Mouse (Mus musculus) liver, embryonic 14.5 days (tissue): ENCODE results near the gene Pik3cb.

ENCODE experiments used
- CTCF ChIP-seq: IDR thresholded peaks from 2 replicates; pipeline ENCODE4 v1.5.1; 2016; ENCODE audit warnings: antibody characterized with exemption, low read depth, control low read depth
- EP300 ChIP-seq: IDR thresholded peaks from 2 replicates; pipeline ENCODE4 v1.6.1; 2016; ENCODE audit warnings: antibody characterized with exemption, low read depth

DNA sequence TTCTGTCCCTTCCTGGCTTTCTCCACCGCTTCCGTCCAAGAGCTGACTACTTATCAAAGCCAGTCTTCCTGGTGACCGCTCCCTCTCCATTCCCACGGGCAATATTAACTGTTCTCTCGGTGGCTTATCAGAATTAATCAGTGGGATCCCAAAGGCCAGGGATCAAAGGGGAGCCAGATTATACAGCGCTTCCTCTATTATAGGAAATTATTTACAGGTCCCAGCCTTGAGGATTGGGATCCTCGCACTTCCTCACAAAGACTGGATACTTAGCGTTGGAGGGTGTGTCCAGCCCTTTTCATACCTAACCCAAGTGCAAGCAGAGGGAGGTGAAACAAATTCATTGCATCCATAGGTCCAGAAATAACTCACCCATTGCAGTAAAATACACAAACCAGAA lies 108.4 kb downstream of the Pik3cb start:
- TF ChIP-seq CTCF (no peak), EP300 (no peak)
